Mouse (Mus musculus) ES-E14 (cell line): Measurements from ENCODE around the gene Bach2. TPM values are rescaled to one million over a fixed set of nuclear protein-coding genes. Genes with fewer than 3 reads are reported as not detected.
A peak's percentile ranks its signal among the peaks of the same experiment; 100 is the strongest.

Experiments used
- DNase-seq: peaks from one replicate; pipeline ENCODE4 v3.0.0-alpha.2; 2013; ENCODE audit warnings: low read depth, low spot score
- H3K27ac ChIP-seq: 2 replicates; pipeline ENCODE4 v1.5.1; 2012; ENCODE audit warnings: low read depth, mild to moderate bottlenecking, low read length, moderate library complexity, mixed read lengths; ENCODE audit not compliant: poor library complexity, insufficient read depth, severe bottlenecking
- H3K36me3 ChIP-seq: 2 replicates; pipeline ENCODE4 v1.6.1; 2012; ENCODE audit warnings: mild to moderate bottlenecking, low read length, moderate library complexity, mixed read lengths; ENCODE audit not compliant: control insufficient read depth, poor library complexity, insufficient read depth, severe bottlenecking
- H3K4me1 ChIP-seq, 2 experiments: fragments of 150-350 bp in 1 of 2; sonication (generic) in 1 of 2; 2 replicates each; pipeline ENCODE4 v1.6.1; 2012; ENCODE audit warnings: low read length in 2 of 2, mild to moderate bottlenecking in 1 of 2, mixed read lengths in 1 of 2; ENCODE audit not compliant: control insufficient read depth in 2 of 2, insufficient read depth in 2 of 2, poor library complexity in 1 of 2
- H3K4me3 ChIP-seq, 2 experiments: fragments of 150-350 bp in 1 of 2; sonication (generic) in 1 of 2; 2 replicates each; pipeline ENCODE4 v1.5.1; 2012; ENCODE audit warnings: low read length in 2 of 2, low read depth in 1 of 2, mild to moderate bottlenecking in 1 of 2, mixed read lengths in 1 of 2; ENCODE audit not compliant: insufficient read depth in 1 of 2, poor library complexity in 1 of 2, severe bottlenecking in 1 of 2
- H3K9ac ChIP-seq: 2 replicates; pipeline ENCODE4 v1.6.1; 2012; ENCODE audit warnings: low read depth, mild to moderate bottlenecking, low read length, mixed read lengths; ENCODE audit not compliant: poor library complexity, insufficient read depth, severe bottlenecking
- H3K9me3 ChIP-seq: fragments of 150-350 bp; sonication (generic); 2 replicates; pipeline ENCODE4 v1.6.1; 2012; ENCODE audit warnings: low read depth, mild to moderate bottlenecking, low read length; ENCODE audit not compliant: control insufficient read depth, insufficient read depth
- CHD2 ChIP-seq: IDR thresholded peaks from 2 replicates; pipeline ENCODE4 v1.6.1; 2014; ENCODE audit warnings: mild to moderate bottlenecking, low read depth, low read length, inconsistent platforms
- HCFC1 ChIP-seq: IDR thresholded peaks from 2 replicates; pipeline ENCODE4 v1.6.1; 2012; ENCODE audit warnings: low read length, inconsistent platforms, borderline replicate concordance; ENCODE audit not compliant: insufficient read depth
- MAFK ChIP-seq: IDR thresholded peaks from 2 replicates; pipeline ENCODE4 v1.6.1; 2014; ENCODE audit warnings: mild to moderate bottlenecking, low read depth, low read length, inconsistent platforms; ENCODE audit not compliant: insufficient read depth
- ZC3H11A ChIP-seq: IDR thresholded peaks from 2 replicates; pipeline ENCODE4 v1.6.1; 2012; ENCODE audit warnings: low read depth, mild to moderate bottlenecking, inconsistent platforms, low read length, borderline replicate concordance
- ZNF384 ChIP-seq: IDR thresholded peaks from 2 replicates; pipeline ENCODE4 v1.6.1; 2012; ENCODE audit warnings: low read depth, low read length, inconsistent platforms
- in situ Hi-C, 2 experiments: fragments of 600-800 bp; cut with MboI; formaldehyde crosslinking; loops; one replicate each; pipeline ENCODE4 v1.15.1; 2025; ENCODE audit warnings: low sequenced_read_pairs in 2 of 2, inconsistent platforms in 1 of 2; ENCODE audit not compliant: unreplicated experiment in 2 of 2
- total RNA-seq: library from RNA; depleted of rRNA; stranded (reverse); fragments of 300-350 nt; gene quantifications from 2 replicates; pipeline ENCODE4 v1.2.3, GENCODE M21; 2012

Bach2 gene
- total RNA-seq, 1 experiment = 3.3 TPM

GRCm38 (mm10) chr4:32549150-32549549 lies 310.5 kb downstream of the Bach2 start:
- Histone ChIP-seq H3K9me3 (no peaks in the 10 kb centered on the region), H3K36me3 (no peaks in the 10 kb centered on the region), H3K4me3 (no peak overlapping the region), H3K27ac (no peak overlapping the region), H3K9ac (no peak overlapping the region), H3K4me1 (no peaks in the 10 kb centered on the region)
- no peak for DNase-seq
- TF ChIP-seq ZC3H11A = no peak
- TF ChIP-seq CHD2 = no peak
- no peak for TF ChIP-seq ZNF384
- TF ChIP-seq MAFK = no peak
- no peak for TF ChIP-seq HCFC1
- in situ Hi-C loops = loop anchor here in 1 of 2 experiments (10.0 kb wide), 1 partner anchor 494 kb away; no protein-coding TSS in a partner anchor

- Histone ChIP-seq H3K27ac (no peak overlapping the region), H3K4me3 (no peak overlapping the region), H3K9ac (no peak overlapping the region), H3K9me3 (no peaks in the 10 kb centered on the region), H3K4me1 (no peaks in the 10 kb centered on the region), H3K36me3 (no peaks in the 10 kb centered on the region)
- in situ Hi-C loops = loop anchor here in 1 of 2 experiments (25.0 kb wide), 1 partner anchor 489 kb away; no protein-coding TSS in a partner anchor
- DNase-seq = peak; percentile 65
- no peak for TF ChIP-seq MAFK
- peak; percentile 74; the same call in 1 of the 2 replicates for TF ChIP-seq ZC3H11A
These were observed 312.7 kb downstream of the Bach2 start for GRCm38 (mm10) chr4:32551337-32551736.

DNA sequence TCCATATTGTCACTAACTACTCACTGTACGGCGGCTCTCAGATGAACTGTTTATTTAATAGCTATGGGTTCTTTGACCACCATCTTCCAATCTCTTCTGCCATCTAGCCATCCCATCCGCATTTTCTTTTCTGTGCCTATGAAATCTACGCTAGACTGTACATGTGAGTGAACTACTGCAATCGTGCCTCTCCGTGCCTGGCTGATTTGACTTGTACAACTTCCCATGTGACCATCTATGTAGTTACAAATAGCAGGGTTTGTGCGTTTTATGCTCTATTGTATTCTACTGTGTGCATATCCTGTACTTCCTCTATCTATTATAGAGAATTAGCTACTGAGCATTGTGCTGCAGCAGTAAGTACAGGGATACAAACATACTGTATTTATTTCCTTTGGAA lies 316.9 kb downstream of the Bach2 start:
- H3K9me3 ChIP-seq = no peaks in the 10 kb centered on the region
- no peak overlapping the region for H3K9ac ChIP-seq
- no peak for TF ChIP-seq CHD2
- no peak for TF ChIP-seq ZC3H11A
- no peak for TF ChIP-seq MAFK
- no peak for TF ChIP-seq ZNF384
- no peak for TF ChIP-seq HCFC1
- H3K36me3 ChIP-seq = no peaks in the 10 kb centered on the region
- H3K27ac ChIP-seq = no peak overlapping the region
- no peak for DNase-seq
- in situ Hi-C loops = loop anchor here in 1 of 2 experiments (25.0 kb wide), 1 partner anchor 493 kb away; no protein-coding TSS in a partner anchor
- H3K4me3 ChIP-seq = no peak overlapping the region
- no peaks in the 10 kb centered on the region for H3K4me1 ChIP-seq

DNA sequence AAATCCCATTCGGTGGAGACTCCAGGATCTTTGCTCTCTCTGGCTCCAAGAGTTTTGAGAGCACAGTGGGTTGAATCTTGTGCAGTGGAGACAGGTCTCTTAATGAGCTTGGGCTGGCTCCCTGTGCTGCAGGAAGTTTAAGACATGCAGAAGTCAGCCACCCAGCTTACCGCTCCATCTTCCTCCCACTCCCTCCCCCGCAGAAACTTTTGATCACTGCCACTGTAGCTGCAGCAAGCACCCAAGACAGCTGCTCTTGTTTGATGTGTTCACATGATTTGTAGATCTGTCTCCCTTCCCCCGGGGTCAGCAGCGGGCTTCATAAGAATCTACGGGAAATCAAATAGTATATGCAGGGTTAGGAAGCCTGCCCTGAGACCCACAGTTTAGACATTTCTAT lies 321.6 kb downstream of the Bach2 start:
- H3K36me3 ChIP-seq = no peaks in the 10 kb centered on the region; the same call in 1 of the 2 replicates
- no peak for TF ChIP-seq HCFC1
- no peak for TF ChIP-seq ZNF384
- no peak for TF ChIP-seq MAFK
- no peak for TF ChIP-seq ZC3H11A
- TF ChIP-seq CHD2 = no peak
- H3K4me3 ChIP-seq = no peak overlapping the region
- no peak overlapping the region for H3K9ac ChIP-seq
- H3K9me3 ChIP-seq = no peaks in the 10 kb centered on the region
- in situ Hi-C loops = loop anchor here in 1 of 2 experiments (25.0 kb wide), 1 partner anchor 498 kb away; no protein-coding TSS in a partner anchor
- H3K27ac ChIP-seq = no peak overlapping the region
- no peaks in the 10 kb centered on the region for H3K4me1 ChIP-seq
- DNase-seq = no peak
